Mouse (Mus musculus) liver, embryonic 14 days (tissue): ENCODE results near the gene Sytl1. TPM values are rescaled to one million over a fixed set of nuclear protein-coding genes. Genes with fewer than 3 reads are reported as not detected.

Experiments
- polyA plus RNA-seq: library from polyadenylated mRNA; depleted of rRNA; stranded (reverse); fragments of >200 nt; gene quantifications from 2 replicates; pipeline ENCODE4 v1.2.3, GENCODE M21; 2012; rRNA removed

Gene Sytl1
- polyA plus RNA-seq = 0.35 and 0.40 TPM in 2 replicates

DNA sequence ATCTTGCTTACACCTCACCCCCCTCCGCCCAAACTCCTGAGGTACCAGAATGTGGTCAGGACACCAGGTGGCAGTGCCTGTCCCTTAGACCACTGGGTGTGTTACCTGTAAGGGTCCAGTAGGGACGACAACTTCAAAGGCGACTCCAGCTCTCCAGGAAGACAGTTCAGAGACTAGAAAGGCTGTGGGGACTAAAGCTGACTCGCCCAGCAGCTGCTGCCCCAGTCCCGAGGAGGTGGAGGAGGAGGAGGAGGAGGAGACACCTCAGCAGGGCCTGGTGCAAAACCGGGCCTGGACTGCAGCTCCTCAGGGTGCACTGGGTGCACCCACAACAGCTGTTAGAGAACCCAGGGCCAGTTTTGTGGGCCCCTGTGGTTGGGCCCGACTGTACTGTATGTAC is at the start of gene Sytl1:
Gene Sytl1, minus strand, starts transcription at position 232 of the 400 bp plus-strand sequence.

DNA sequence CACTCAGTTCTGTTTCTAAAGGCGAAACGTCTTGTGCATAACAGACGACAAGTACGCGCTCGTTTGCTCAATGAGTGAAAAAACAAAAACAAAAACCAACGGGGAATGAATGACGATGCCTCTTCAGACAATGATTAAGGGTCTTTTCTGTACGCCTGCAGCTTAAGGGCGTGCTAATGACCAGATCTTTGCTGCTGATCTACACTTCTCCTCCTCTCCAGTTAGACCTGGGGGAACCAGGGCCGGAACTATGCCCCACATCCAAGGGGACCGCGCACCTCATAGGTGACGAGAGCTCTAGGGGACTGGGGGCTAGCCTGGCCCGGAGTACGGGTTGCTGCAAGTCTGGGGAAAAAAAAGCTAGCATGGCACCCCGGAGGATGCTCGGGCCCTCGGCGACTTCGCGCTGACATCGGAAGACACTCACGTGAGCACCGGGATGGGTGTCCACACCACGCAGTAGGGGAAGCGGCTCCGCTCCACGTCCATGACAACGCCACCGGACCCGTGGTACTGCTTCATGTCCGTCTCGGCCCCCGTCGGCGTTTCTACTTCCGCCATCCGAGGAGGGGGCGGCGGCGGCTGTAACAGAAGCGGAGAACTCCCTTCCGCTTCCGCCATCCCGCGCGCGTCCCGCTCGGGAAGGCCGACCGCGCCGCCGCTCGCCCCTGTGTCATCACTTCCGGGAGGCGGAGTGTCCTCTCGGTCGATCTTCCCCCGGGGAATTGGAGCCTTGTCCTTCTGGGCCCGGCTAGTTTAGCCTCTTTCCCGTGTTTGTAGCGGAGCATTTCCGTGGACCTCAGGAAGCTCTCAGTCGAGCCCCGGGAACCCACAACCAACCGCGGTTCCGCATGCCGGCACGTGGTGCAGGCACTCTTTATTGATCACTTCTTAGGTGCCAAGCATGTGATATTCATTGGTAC is 14.5 kb upstream of the Sytl1 start, which contains the start of gene Tmem222:
Gene Tmem222, minus strand, starts transcription at position 689 of the 923 bp plus-strand sequence.

DNA sequence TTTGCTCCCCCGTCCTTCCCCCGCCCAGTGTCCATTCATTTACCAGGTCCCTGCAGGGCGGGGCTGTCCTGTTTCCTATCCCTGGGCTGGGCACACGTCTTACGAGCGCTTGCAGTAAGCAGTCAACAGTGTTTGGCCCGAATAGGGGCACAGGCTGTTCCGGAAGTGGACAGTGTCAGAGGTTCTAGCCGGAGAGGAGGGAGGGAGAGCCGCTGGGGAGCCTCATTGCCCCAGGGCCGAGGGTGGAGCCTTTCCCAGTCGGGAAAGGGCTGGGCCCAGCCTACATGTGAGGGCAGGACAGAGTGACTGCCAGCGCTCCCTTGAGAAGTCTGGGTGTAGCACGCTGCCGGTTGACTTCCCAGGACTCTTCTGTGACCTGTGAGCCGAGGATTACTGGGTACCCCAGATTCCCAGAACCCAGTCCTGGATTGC is 22.4 kb downstream of the Sytl1 start, which contains the start of gene Map3k6:
Gene Map3k6, plus strand, starts transcription at position 329 of the 432 bp plus-strand sequence.

DNA sequence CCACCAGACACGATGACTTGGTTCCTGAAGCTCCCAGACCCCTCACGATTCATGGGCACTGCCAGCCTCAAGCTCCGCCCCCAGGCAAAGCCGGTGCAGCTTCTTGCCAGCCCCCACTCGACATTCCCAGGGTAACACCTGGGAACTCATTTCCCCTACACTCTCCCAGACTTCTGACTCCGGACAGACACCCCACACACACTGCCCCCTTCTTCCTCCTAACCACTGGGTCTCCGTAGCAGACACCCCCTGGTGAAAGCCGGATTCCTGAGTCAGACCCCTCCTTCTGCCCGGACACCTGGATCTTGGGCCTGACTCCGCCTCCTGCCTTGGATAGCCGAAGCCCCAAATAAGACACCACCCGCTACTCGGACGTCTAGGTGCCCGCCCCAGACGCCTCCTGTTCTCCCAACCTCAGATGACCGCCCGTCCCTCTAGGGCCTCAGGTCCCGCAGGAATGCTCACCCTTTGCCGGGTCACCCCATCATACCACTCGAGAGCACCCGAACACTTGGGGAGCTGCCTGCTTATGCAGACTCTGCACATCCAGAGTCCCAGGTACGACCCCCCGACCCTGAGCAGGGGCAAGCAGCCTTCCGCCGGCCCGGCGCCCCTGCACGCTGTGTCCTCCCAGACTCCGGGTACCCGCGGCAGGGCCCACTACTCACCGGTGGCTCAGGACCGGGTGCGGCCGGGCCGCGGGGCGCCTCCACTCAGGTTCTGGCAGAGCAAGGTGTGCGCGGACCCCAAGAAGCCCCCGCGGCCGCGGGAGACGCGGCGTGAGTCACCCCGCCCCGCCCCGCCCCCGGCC is 51.0 kb downstream of the Sytl1 start, which contains the start of the genes Cd164l2 and Gpr3:
Gene Cd164l2, plus strand, starts transcription at position 381 of the 811 bp plus-strand sequence.
Gene Gpr3, minus strand, starts transcription at position 786 of the 811 bp plus-strand sequence.

Other genes starting within 250 kb of the Sytl1 start
- gene Wasf2, start 132.6 kb downstream of the Sytl1 start, polyA plus RNA-seq = 10.2 and 12.9 TPM in 2 replicates
- gene Cd164l2, start 51.0 kb downstream of the Sytl1 start, polyA plus RNA-seq = 0.07 TPM in 1 of 2 replicates, not detected in the other
- gene Gpr3, start 50.6 kb downstream of the Sytl1 start, polyA plus RNA-seq = not detected in 2 replicates
- 1.9 and 2.1 TPM in 2 replicates for gene Map3k6, start 22.3 kb downstream of the Sytl1 start, polyA plus RNA-seq
- gene Tmem222, start 14.7 kb upstream of the Sytl1 start, polyA plus RNA-seq = 28.7 and 32.3 TPM in 2 replicates
- gene Wdtc1, start 90.4 kb upstream of the Sytl1 start, polyA plus RNA-seq = 5.4 and 6.4 TPM in 2 replicates
- 5.6 and 6.9 TPM in 2 replicates for gene Slc9a1, start 106.6 kb upstream of the Sytl1 start, polyA plus RNA-seq
- gene Tent5b, start 217.0 kb upstream of the Sytl1 start, polyA plus RNA-seq = 0.01 and 0.06 TPM in 2 replicates
- gene Trnp1, start 235.4 kb upstream of the Sytl1 start, polyA plus RNA-seq = 0.05 and 0.15 TPM in 2 replicates